Mouse (Mus musculus) Muller cell, postnatal 12 days (primary cell): ENCODE measurements around the gene Chst8.

Experiments
- DNase-seq: peaks from one replicate; pipeline ENCODE4 v3.0.0-alpha.2; 2015; ENCODE audit errors: inconsistent ontology term

The Chst8 gene

GRCm38 (mm10) chr7:34714848-34715460 lies 97.6 kb downstream of the Chst8 start:
- peak; percentile 69 for DNase-seq

GRCm38 (mm10) chr7:34709111-34709510 lies 103.4 kb downstream of the Chst8 start:
- peak; percentile 24 for DNase-seq

GRCm38 (mm10) chr7:34704401-34704800 lies 108.1 kb downstream of the Chst8 start:
- peak; percentile 72 for DNase-seq

- no peak for DNase-seq
These were observed 109.1 kb downstream of the Chst8 start for GRCm38 (mm10) chr7:34703437-34703836.

- peak; percentile 49 for DNase-seq
These were observed 109.7 kb downstream of the Chst8 start for GRCm38 (mm10) chr7:34702718-34703351.

- DNase-seq = no peak
These were observed 112.6 kb downstream of the Chst8 start for GRCm38 (mm10) chr7:34699888-34700287.

- DNase-seq = no peak
These were observed 114.3 kb downstream of the Chst8 start for GRCm38 (mm10) chr7:34698221-34698620.

- DNase-seq = no peak
These were observed 116.4 kb downstream of the Chst8 start for GRCm38 (mm10) chr7:34696086-34696485.

GRCm38 (mm10) chr7:34694898-34695297 lies 117.6 kb downstream of the Chst8 start:
- no peak for DNase-seq

- DNase-seq = no peak
These were observed 118.6 kb downstream of the Chst8 start for GRCm38 (mm10) chr7:34693916-34694315.

GRCm38 (mm10) chr7:34693072-34693471 lies 119.4 kb downstream of the Chst8 start:
- DNase-seq = no peak

GRCm38 (mm10) chr7:34690111-34690510 lies 122.4 kb downstream of the Chst8 start:
- DNase-seq = no peak

- DNase-seq = no peak
These were observed 123.5 kb downstream of the Chst8 start for GRCm38 (mm10) chr7:34689028-34689427.

- no peak for DNase-seq
These were observed 126.7 kb downstream of the Chst8 start for GRCm38 (mm10) chr7:34685801-34686200.

GRCm38 (mm10) chr7:34685176-34685575 lies 127.3 kb downstream of the Chst8 start:
- no peak for DNase-seq

GRCm38 (mm10) chr7:34680771-34681421 lies 131.6 kb downstream of the Chst8 start:
- no peak for DNase-seq

GRCm38 (mm10) chr7:34679886-34680285 lies 132.6 kb downstream of the Chst8 start:
- DNase-seq = peak; percentile 74

GRCm38 (mm10) chr7:34675831-34676514 lies 136.5 kb downstream of the Chst8 start:
- peak; percentile 76 for DNase-seq

- no peak for DNase-seq
These were observed 137.3 kb downstream of the Chst8 start for GRCm38 (mm10) chr7:34675120-34675790.

- DNase-seq = no peak
These were observed 139.6 kb downstream of the Chst8 start for GRCm38 (mm10) chr7:34672916-34673315.

- peak; percentile 79 for DNase-seq
These were observed 140.6 kb downstream of the Chst8 start for GRCm38 (mm10) chr7:34671911-34672310.

- DNase-seq = no peak
These were observed 141.7 kb downstream of the Chst8 start for GRCm38 (mm10) chr7:34670778-34671177.
